Mouse (Mus musculus) myocyte (in vitro differentiated cells): Measurements from ENCODE around the gene Selenoi. TPM values are rescaled to one million over a fixed set of nuclear protein-coding genes. Genes with fewer than 3 reads are reported as not detected.
A peak's percentile ranks its signal among the peaks of the same experiment; 100 is the strongest.

Source experiments
- H3K27me3 ChIP-seq: one replicate; pipeline ENCODE4 v1.6.1; 2011; ENCODE audit not compliant: control insufficient read depth, insufficient read depth, insufficient read length
- H3K36me3 ChIP-seq: one replicate; pipeline ENCODE4 v1.6.1; 2011; ENCODE audit not compliant: control insufficient read depth, insufficient read depth
- H3K4me2 ChIP-seq: one replicate; pipeline ENCODE4 v1.6.1; 2011; ENCODE audit warnings: low read depth, control low read depth
- H3K4me3 ChIP-seq: one replicate; pipeline ENCODE4 v1.5.1; 2011; ENCODE audit warnings: mild to moderate bottlenecking, control low read depth, moderate library complexity
- H3K79me2 ChIP-seq: one replicate; pipeline ENCODE4 v1.6.1; 2011; ENCODE audit not compliant: control insufficient read depth, insufficient read depth
- H3ac ChIP-seq: one replicate; pipeline ENCODE4 v1.6.1; 2011; ENCODE audit not compliant: control insufficient read depth, insufficient read length
- CEBPB ChIP-seq: IDR thresholded peaks from 2 replicates; pipeline ENCODE4 v1.6.1; 2011; ENCODE audit warnings: mild to moderate bottlenecking, moderate library complexity; ENCODE audit not compliant: poor library complexity, insufficient read depth, severe bottlenecking
- E2F4 ChIP-seq: IDR thresholded peaks from one replicate; pipeline ENCODE4 v1.6.1; 2011; ENCODE audit warnings: mild to moderate bottlenecking, control low read depth, moderate library complexity; ENCODE audit not compliant: insufficient read depth
- MAX ChIP-seq: IDR thresholded peaks from one replicate; pipeline ENCODE4 v1.6.1; 2011; ENCODE audit warnings: low read depth, mild to moderate bottlenecking, control low read depth
- MYOD1 ChIP-seq, 3 experiments: IDR thresholded peaks; one replicate each; pipeline ENCODE4 v1.6.1; 2011; ENCODE audit warnings: control low read depth in 2 of 3, low read depth in 2 of 3, mild to moderate bottlenecking in 2 of 3, moderate library complexity in 1 of 3; ENCODE audit not compliant: insufficient read length in 2 of 3, control insufficient read depth in 1 of 3
- MYOG ChIP-seq, 3 experiments: IDR thresholded peaks; one replicate each; pipeline ENCODE4 v1.6.1; 2011; ENCODE audit warnings: control low read depth in 2 of 3, low read depth in 2 of 3, mild to moderate bottlenecking in 2 of 3; ENCODE audit not compliant: insufficient read length in 2 of 3, control insufficient read depth in 1 of 3, insufficient read depth in 1 of 3
- POLR2A ChIP-seq: IDR thresholded peaks from one replicate; pipeline ENCODE4 v1.6.1; 2011; ENCODE audit warnings: low read depth, mild to moderate bottlenecking, control low read depth, moderate library complexity; ENCODE audit not compliant: insufficient read length
- POLR2AphosphoS2 ChIP-seq: IDR thresholded peaks from one replicate; pipeline ENCODE4 v1.6.1; 2011; ENCODE audit warnings: low read depth, control low read depth; ENCODE audit not compliant: insufficient read length
- REST ChIP-seq: IDR thresholded peaks from one replicate; pipeline ENCODE4 v1.6.1; 2011; ENCODE audit warnings: mild to moderate bottlenecking, control low read depth, moderate library complexity; ENCODE audit not compliant: insufficient read depth, insufficient read length
- SRF ChIP-seq: IDR thresholded peaks from one replicate; pipeline ENCODE4 v1.6.1; 2011; ENCODE audit warnings: low read depth; ENCODE audit not compliant: control insufficient read depth, insufficient read length
- TCF12 ChIP-seq: IDR thresholded peaks from one replicate; pipeline ENCODE4 v1.6.1; 2011; ENCODE audit warnings: mild to moderate bottlenecking, control low read depth; ENCODE audit not compliant: poor library complexity, insufficient read depth, severe bottlenecking
- TCF3 ChIP-seq: IDR thresholded peaks from one replicate; pipeline ENCODE4 v1.6.1; 2011; ENCODE audit warnings: low read depth, control low read depth; ENCODE audit not compliant: insufficient read length
- USF1 ChIP-seq: IDR thresholded peaks from one replicate; pipeline ENCODE4 v1.6.1; 2011; ENCODE audit warnings: low read depth, mild to moderate bottlenecking, control low read depth, moderate library complexity
- polyA plus RNA-seq: library from polyadenylated mRNA; unstranded; fragments of >200 nt; fragmentation: generic; extraction: Trizol; gene quantifications from one replicate; pipeline ENCODE4 v1.2.1, GENCODE M21; 2012; ENCODE audit warnings: missing spikeins

Selenoi gene
- polyA plus RNA-seq, 1 experiment: 11.1 TPM

DNA sequence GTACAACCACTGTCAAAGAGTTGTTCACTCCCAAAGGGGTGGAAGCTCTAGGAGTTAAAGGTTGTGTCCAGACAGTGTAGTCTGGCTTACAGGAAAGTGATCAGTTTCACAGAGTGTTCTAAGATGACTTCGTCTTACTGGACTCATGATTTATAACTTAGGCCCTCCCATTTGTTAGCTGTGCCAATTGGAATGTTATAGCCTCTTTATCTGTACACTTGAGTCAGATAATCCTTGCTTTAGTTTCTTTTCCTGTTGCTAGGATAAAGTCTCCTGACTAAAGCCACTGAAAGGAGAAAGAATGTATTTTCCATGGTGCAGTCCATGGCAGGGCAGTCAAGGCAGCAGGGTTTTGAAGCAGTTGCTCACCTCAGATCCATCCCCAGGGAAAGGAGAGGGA, 10.0 kb downstream of the Selenoi start:
- Histone ChIP-seq H3K4me3 (no peak overlapping the region), H3K27me3 (no peaks in the 10 kb centered on the region), H3ac (no peak overlapping the region), H3K79me2 (peaks cover 97% of the 10 kb centered on the region), H3K36me3 (peaks cover 2% of the 10 kb centered on the region), H3K4me2 (peak overlapping the region; percentile 48)
- no peak for TF ChIP-seq SRF
- TF ChIP-seq USF1: no peak
- no peak for TF ChIP-seq TCF12
- TF ChIP-seq POLR2AphosphoS2: no peak
- no peak for TF ChIP-seq MYOG (IDR thresholded peaks at IDR 0.05; ENCODE audit: control insufficient read depth in 1 of 3, insufficient read depth in 1 of 3, insufficient read length in 2 of 3, low read depth in 2 of 3)
- TF ChIP-seq POLR2A: no peak
- TF ChIP-seq MAX: no peak
- no peak for TF ChIP-seq TCF3
- no peak for TF ChIP-seq E2F4
- no peak for TF ChIP-seq CEBPB
- no peak for TF ChIP-seq REST
- no peak for TF ChIP-seq MYOD1 (IDR thresholded peaks at IDR 0.05; ENCODE audit: control insufficient read depth in 1 of 3, insufficient read length in 2 of 3, low read depth in 2 of 3)

DNA sequence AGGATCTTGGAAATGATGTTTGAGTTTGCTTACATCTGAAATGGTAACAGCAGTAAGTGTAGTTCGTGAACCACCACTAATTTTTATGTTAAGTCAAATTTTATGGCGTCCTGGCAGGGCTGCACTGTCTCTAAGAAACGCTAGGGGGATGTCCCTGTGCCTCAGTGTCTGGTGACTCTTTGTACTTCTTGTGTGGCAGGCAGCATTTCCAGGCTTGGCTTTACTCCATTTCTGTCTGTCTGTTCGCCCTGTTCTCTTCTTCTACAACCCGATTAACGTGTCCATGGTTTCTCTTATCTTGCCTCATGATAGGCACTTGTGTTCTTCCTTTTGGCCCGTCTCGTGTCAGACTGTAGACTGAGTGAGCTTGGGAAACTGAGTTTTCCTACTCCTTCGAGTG, 11.4 kb downstream of the Selenoi start:
- Histone ChIP-seq H3ac (no peak overlapping the region), H3K4me3 (no peak overlapping the region), H3K79me2 (peaks cover 88% of the 10 kb centered on the region), H3K27me3 (no peaks in the 10 kb centered on the region), H3K36me3 (peaks cover 7% of the 10 kb centered on the region), H3K4me2 (no peak overlapping the region)
- TF ChIP-seq USF1 (no peak), CEBPB (no peak)

DNA sequence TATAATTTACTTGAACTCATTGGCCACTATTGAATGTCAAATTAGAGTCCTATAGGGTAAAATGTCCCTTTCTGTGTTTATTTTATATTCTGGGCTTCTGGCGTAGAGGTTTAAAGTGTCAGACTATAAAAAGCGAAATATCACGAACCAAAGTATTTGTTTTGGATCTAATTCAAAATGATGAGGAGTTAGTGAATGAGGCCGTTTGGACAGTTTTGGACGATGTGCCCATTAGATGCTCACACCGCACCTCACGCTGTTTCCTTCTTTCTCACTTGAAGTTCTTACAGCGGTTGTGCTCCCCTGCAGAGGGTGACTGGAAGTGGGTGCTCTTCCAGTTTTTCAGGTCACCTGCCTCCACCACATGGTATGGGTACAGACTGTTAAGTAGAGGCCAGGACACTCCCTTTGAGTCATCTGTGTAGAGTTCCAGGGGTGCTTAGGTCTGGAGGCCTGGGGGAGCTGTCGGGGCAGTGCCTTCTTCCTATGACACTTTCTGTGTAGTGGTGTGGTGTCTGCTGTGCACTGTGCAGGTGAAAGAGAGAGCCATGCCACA, 13.6 kb downstream of the Selenoi start:
- H3K4me3 ChIP-seq: no peak overlapping the region
- peaks cover 66% of the 10 kb centered on the region for H3K79me2 ChIP-seq
- H3K27me3 ChIP-seq: no peaks in the 10 kb centered on the region
- no peak for TF ChIP-seq E2F4
- TF ChIP-seq POLR2A: no peak
- TF ChIP-seq USF1: no peak
- TF ChIP-seq MYOG (IDR thresholded peaks at IDR 0.05; ENCODE audit: control insufficient read depth in 1 of 3, insufficient read depth in 1 of 3, insufficient read length in 2 of 3, low read depth in 2 of 3): no peak
- TF ChIP-seq MYOD1 (IDR thresholded peaks at IDR 0.05; ENCODE audit: control insufficient read depth in 1 of 3, insufficient read length in 2 of 3, low read depth in 2 of 3): no peak
- TF ChIP-seq TCF12: no peak
- TF ChIP-seq TCF3: no peak
- TF ChIP-seq POLR2AphosphoS2: no peak
- TF ChIP-seq CEBPB: no peak
- TF ChIP-seq SRF: no peak
- no peak overlapping the region for H3ac ChIP-seq
- peaks cover 7% of the 10 kb centered on the region for H3K36me3 ChIP-seq
- no peak overlapping the region for H3K4me2 ChIP-seq

DNA sequence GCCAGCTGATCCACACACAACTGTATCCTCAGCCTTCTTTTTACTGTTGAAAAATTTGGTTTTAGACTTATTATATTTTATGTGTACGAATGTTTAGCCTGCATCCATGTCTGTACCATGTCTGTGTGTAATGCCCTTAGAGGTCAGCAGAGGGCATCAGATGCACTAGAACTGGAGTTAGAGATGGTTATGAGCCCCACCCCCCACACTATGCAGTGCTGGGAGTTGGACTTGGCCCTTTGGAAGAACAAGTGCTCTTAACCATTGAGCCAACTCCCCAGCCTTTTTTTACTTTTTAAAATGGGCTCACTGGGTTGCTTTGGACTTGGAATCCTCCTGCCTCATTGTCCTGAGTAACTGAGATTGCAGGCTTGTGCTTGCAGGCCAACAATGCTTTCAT, 15.3 kb downstream of the Selenoi start:
- peaks cover 7% of the 10 kb centered on the region for H3K36me3 ChIP-seq
- TF ChIP-seq CEBPB (no peak), MAX (no peak), USF1 (no peak), POLR2A (no peak), SRF (no peak), MYOG (IDR thresholded peaks at IDR 0.05; ENCODE audit: control insufficient read depth in 1 of 3, insufficient read depth in 1 of 3, insufficient read length in 2 of 3, low read depth in 2 of 3) (no peak), TCF12 (no peak), MYOD1 (IDR thresholded peaks at IDR 0.05; ENCODE audit: control insufficient read depth in 1 of 3, insufficient read length in 2 of 3, low read depth in 2 of 3) (no peak), REST (no peak), POLR2AphosphoS2 (no peak), TCF3 (no peak), E2F4 (no peak)
- H3K27me3 ChIP-seq: no peaks in the 10 kb centered on the region
- no peak overlapping the region for H3ac ChIP-seq
- peaks cover 51% of the 10 kb centered on the region for H3K79me2 ChIP-seq
- H3K4me2 ChIP-seq: no peak overlapping the region
- H3K4me3 ChIP-seq: no peak overlapping the region

DNA sequence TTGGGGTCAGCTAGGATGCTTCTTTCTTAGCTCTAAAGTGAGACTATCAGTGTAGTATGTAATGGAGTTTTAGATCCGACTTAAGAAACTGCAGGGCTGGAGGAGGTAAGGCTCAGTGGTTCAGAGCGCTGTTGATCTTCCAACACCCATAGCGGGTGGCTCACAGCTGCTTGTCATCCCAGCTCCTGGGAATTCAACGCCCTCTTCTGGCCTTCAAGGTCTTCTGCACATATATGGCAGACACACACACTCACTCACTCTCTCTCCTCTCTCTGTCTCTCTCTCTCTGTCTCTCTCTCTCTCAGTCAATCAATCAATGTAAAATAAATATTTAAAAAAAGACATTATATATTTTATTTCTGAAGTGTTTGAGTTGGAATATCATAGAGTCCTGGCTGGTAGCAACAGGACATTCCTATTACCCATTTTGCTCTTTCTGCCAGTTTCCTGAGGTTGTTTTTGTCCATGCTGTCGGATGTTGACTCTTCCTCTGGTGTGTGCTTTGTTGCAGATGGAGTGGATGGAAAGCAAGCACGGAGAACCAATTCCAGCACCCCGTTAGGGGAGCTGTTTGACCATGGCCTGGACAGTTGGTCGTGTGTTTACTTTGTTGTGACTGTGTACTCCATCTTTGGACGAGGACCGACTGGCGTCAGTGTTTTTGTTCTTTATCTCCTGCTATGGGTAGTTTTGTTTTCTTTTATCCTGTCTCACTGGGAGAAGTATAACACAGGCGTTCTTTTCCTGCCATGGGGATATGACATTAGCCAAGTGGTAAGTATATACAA, 23.4 kb downstream of the Selenoi start:
- no peaks in the 10 kb centered on the region for H3K27me3 ChIP-seq
- no peaks in the 10 kb centered on the region for H3K79me2 ChIP-seq
- no peak overlapping the region for H3K4me3 ChIP-seq
- H3K4me2 ChIP-seq: no peak overlapping the region
- no peak overlapping the region for H3ac ChIP-seq
- TF ChIP-seq REST (no peak), MAX (no peak), POLR2AphosphoS2 (no peak), SRF (no peak), CEBPB (no peak), TCF3 (no peak), TCF12 (no peak), E2F4 (no peak), POLR2A (no peak), USF1 (no peak), MYOG (IDR thresholded peaks at IDR 0.05; ENCODE audit: control insufficient read depth in 1 of 3, insufficient read depth in 1 of 3, insufficient read length in 2 of 3, low read depth in 2 of 3) (no peak), MYOD1 (IDR thresholded peaks at IDR 0.05; ENCODE audit: control insufficient read depth in 1 of 3, insufficient read length in 2 of 3, low read depth in 2 of 3) (no peak)
- peaks cover 36% of the 10 kb centered on the region for H3K36me3 ChIP-seq
